Mouse (Mus musculus) heart, adult 2 months (tissue): ENCODE results near the gene Atf1. TPM values are rescaled to one million over a fixed set of nuclear protein-coding genes. Genes with fewer than 3 reads are reported as not detected.
"Not testable (repeated sequence)": the region's sequence is repeated elsewhere in the genome, so short reads cannot be mapped to it uniquely, and the experiment has no call there.

Experiments
- DNase-seq, 2 experiments: peaks; one replicate each; pipeline ENCODE4 v3.0.0; 2021
- H3K27ac ChIP-seq: fragments of 200-600 bp; 2 replicates; pipeline ENCODE4 v1.8.1; 2022
- H3K27me3 ChIP-seq: fragments of 200-500 bp; 2 replicates; pipeline ENCODE4 v1.6.1; 2012; ENCODE audit warnings: mild to moderate bottlenecking, low read length, inconsistent platforms, mixed read lengths; ENCODE audit not compliant: control insufficient read depth, insufficient read depth
- H3K36me3 ChIP-seq: fragments of 200-500 bp; 2 replicates; pipeline ENCODE4 v1.6.1; 2012; ENCODE audit warnings: low read length, inconsistent platforms; ENCODE audit not compliant: control insufficient read depth, insufficient read depth
- H3K4me1 ChIP-seq: fragments of 200-500 bp; 2 replicates; pipeline ENCODE4 v1.6.1; 2011; ENCODE audit warnings: low read length; ENCODE audit not compliant: control insufficient read depth, insufficient read depth
- H3K4me3 ChIP-seq: fragments of 200-600 bp; 2 replicates; pipeline ENCODE4 v1.8.1; 2022
- H3K79me2 ChIP-seq: fragments of 200-500 bp; replicated peaks from 2 replicates; pipeline ENCODE4 v1.6.1; 2012; ENCODE audit warnings: mild to moderate bottlenecking, inconsistent platforms, low read length, moderate library complexity, mixed read lengths; ENCODE audit not compliant: control insufficient read depth, insufficient read depth
- H3K9ac ChIP-seq: fragments of 200-500 bp; 2 replicates; pipeline ENCODE4 v1.6.1; 2012; ENCODE audit warnings: low read depth, mild to moderate bottlenecking, control low read depth, inconsistent platforms, low read length, mixed read lengths
- CTCF ChIP-seq: fragments of 200-600 bp; IDR thresholded peaks from 2 replicates; pipeline ENCODE4 v1.8.1; 2022; ENCODE audit warnings: antibody characterized with exemption, mild to moderate bottlenecking, moderate library complexity
- EP300 ChIP-seq: fragments of 200-500 bp; IDR thresholded peaks from 2 replicates; pipeline ENCODE4 v1.6.1; 2011; ENCODE audit warnings: low read depth, low read length, control low read depth; ENCODE audit not compliant: insufficient read depth
- POLR2A ChIP-seq: fragments of 200-500 bp; IDR thresholded peaks from 2 replicates; pipeline ENCODE4 v1.6.1; 2011; ENCODE audit warnings: mild to moderate bottlenecking, low read depth, low read length, control low read depth; ENCODE audit not compliant: insufficient read depth
- WGBS: fragments of 180-500 bp; shearing (Covaris S2); methylation state at CpG from one replicate; pipeline ENCODE4 v1.1.7; 2018; 5-methylcytosine and 5-hydroxymethylcytosine counted together
- intact Hi-C: fragments of 180-260 bp; cut with DNase I; formaldehyde crosslinking; loops from one replicate; pipeline ENCODE4 v1.15.1; 2025
- polyA plus RNA-seq: library from polyadenylated mRNA; depleted of rRNA; stranded (reverse); fragments of >200 nt; gene quantifications from 2 replicates; pipeline ENCODE4 v1.2.3, GENCODE M21; 2012
- total RNA-seq, 2 experiments: library from RNA; stranded (reverse); gene quantifications; 2 replicates each; pipeline ENCODE4 v1.2.3; 2021

Gene Atf1
- total and polyA plus RNA-seq, 3 experiments = 50.7 to 54.2 (median 53.9) TPM

GRCm38 (mm10) chr15:100263246-100263905, 35.8 kb downstream of the Atf1 start:
- DNase-seq = peak in 1 of 2 experiments; percentile 29
- H3K4me3 ChIP-seq = no peak overlapping the region
- H3K27me3 ChIP-seq = no peaks in the 10 kb centered on the region
- TF ChIP-seq CTCF = peak; percentile 72
- no peak for TF ChIP-seq EP300
- TF ChIP-seq POLR2A = no peak
- H3K4me1 ChIP-seq = no peaks in the 10 kb centered on the region
- no peaks in the 10 kb centered on the region for H3K79me2 ChIP-seq
- no peak overlapping the region for H3K27ac ChIP-seq
- H3K9ac ChIP-seq = no peak overlapping the region
- intact Hi-C loops = loop anchor here (5.0 to 10.0 kb wide), 2 partner anchors 61 to 194 kb away; no protein-coding TSS in a partner anchor
- H3K36me3 ChIP-seq = no peaks in the 10 kb centered on the region
- 32% methylated on average over 4 of the region's 4 CpGs for WGBS

DNA sequence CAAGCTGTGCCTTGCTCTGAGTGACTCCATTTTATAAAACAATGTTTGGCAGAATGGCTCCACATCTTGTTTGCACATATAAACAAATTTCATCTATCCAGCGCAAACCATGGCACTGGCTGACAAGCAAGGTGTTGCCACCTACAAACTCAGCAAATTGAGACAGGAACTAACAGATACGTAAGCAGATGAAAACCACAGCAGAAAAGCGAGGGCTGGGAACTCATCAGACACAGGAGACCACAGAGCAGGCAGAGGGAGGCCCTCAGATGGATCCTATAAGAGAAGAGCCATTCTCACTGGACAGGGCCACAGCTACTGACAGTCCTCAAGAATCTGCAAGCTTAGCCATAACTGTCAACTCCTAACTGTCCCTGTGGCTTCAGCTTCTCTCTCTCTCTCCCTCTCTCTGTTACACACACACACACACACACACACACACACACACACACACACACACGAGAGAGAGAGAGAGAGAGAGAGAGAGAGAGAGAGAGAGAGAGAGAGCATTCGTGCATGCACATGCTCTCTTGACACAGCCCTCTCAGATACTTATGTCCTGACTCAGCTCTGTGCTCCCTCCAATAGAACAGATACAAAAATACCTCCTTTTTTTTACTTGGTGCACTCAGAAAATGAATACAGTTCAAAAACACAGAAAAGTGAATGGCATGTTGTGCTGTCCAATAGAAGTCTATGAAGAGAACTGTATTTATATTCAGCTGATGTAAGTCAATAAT, 38.1 kb downstream of the Atf1 start:
- no peak for DNase-seq
- intact Hi-C loops = loop anchor here (5.0 to 10.0 kb wide), 2 partner anchors 59 to 107 kb away; no protein-coding TSS in a partner anchor
- Histone ChIP-seq H3K27me3 (no peaks in the 10 kb centered on the region), H3K27ac (no peak overlapping the region), H3K36me3 (no peaks in the 10 kb centered on the region), H3K4me3 (no peak overlapping the region), H3K79me2 (no peaks in the 10 kb centered on the region), H3K9ac (no peak overlapping the region), H3K4me1 (no peaks in the 10 kb centered on the region)
- TF ChIP-seq CTCF = no peak
- TF ChIP-seq EP300 = no peak
- TF ChIP-seq POLR2A = no peak
- WGBS = 72% methylated on average over 4 of the region's 5 CpGs

- H3K4me1 ChIP-seq = no peaks in the 10 kb centered on the region
- no peaks in the 10 kb centered on the region for H3K27me3 ChIP-seq
- H3K9ac ChIP-seq = no peak overlapping the region
- H3K27ac ChIP-seq = no peak overlapping the region
- H3K79me2 ChIP-seq = no peaks in the 10 kb centered on the region
- TF ChIP-seq EP300 (no peak), CTCF (no peak), POLR2A (no peak)
- 70% methylated on average over 2 of the region's 2 CpGs for WGBS
- no peaks in the 10 kb centered on the region for H3K36me3 ChIP-seq
- intact Hi-C loops = loop anchor here (5.0 to 10.0 kb wide), 2 partner anchors 56 to 103 kb away; no protein-coding TSS in a partner anchor
- DNase-seq = no peak
- no peak overlapping the region for H3K4me3 ChIP-seq
These were observed 41.3 kb downstream of the Atf1 start for GRCm38 (mm10) chr15:100268916-100269315.

DNA sequence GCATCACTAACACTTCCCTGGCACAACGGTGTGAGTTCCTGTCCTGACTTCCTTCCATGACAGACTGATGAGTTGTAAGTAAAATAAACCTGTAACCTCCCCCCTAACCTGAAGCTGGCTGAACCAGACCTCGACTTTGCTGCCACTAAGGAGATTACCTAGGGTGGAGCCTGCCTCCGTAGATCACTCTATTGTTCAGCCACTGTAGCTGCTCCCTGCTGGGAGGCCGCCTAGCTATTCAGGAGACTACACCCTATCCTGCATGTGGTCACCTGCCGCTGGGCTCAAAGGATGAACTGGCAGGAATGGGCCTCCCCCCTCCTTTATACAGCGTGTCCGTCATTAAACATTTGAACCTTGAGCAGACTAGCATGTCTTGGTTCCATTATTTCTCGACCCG, 42.2 kb downstream of the Atf1 start:
- no peaks in the 10 kb centered on the region for H3K4me1 ChIP-seq
- no peaks in the 10 kb centered on the region for H3K36me3 ChIP-seq
- WGBS = 29% methylated on average over 9 of the region's 9 CpGs
- TF ChIP-seq CTCF (no peak), EP300 (no peak), POLR2A (no peak)
- no peaks in the 10 kb centered on the region for H3K27me3 ChIP-seq
- H3K9ac ChIP-seq = no peak overlapping the region
- H3K79me2 ChIP-seq = no peaks in the 10 kb centered on the region
- intact Hi-C loops = loop anchor here (5.0 to 10.0 kb wide), 2 partner anchors 55 to 103 kb away; no protein-coding TSS in a partner anchor
- no peak overlapping the region for H3K27ac ChIP-seq
- no peak for DNase-seq
- no peak overlapping the region for H3K4me3 ChIP-seq

DNA sequence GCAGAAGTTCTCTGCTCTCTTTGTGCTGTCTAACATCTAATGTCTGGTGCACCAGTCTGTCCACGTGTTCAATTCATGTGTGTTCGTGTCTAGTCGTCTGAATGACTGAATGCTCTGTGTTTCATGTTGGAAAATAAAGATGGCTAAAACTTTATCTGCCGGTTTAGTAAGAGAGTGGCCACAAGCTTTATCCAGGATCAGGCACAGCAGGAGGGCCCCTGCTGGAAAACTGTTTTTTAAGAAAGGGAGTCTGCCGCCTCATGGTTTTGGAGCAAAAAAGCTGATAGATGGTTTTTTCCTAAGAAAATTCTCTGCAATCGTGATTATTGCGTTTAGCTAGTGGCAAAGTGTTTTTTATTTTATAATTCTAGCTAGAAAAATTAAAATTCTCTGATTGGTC, 43.0 kb downstream of the Atf1 start:
- H3K4me3 ChIP-seq, H3K27ac ChIP-seq, intact Hi-C loops, H3K36me3 ChIP-seq, H3K9ac ChIP-seq, DNase-seq, H3K27me3 ChIP-seq, H3K4me1 ChIP-seq, H3K79me2 ChIP-seq: not testable (repeated sequence)
- WGBS = 56% methylated on average over 7 of the region's 7 CpGs

DNA sequence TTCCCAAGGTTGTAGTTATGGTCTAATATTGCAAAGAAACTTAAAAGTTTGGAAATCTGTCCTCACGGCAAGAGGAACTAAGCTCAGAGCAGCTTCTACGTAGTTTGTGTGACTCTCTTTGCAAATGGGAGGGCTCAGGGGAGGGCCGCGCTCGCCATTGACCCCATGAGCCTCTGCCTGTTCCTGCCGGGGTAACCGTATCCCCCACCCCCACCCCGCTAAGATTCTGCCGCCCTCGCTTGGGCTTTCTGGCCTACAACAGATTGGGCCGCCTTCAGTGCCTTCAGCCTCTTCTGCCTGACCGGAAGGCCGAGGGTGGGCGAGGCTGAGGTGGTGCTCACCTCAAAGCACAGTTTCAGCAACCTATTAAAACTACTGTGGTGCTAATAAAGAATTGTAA, 43.8 kb downstream of the Atf1 start:
- DNase-seq = no peak
- Histone ChIP-seq H3K79me2 (no peaks in the 10 kb centered on the region), H3K4me1 (no peaks in the 10 kb centered on the region), H3K4me3 (no peak overlapping the region), H3K27ac (no peak overlapping the region), H3K9ac (no peak overlapping the region), H3K27me3 (no peaks in the 10 kb centered on the region), H3K36me3 (no peaks in the 10 kb centered on the region)
- intact Hi-C loops = no loop called here
- 79% methylated on average over 14 of the region's 14 CpGs for WGBS
- no peak for TF ChIP-seq POLR2A

GRCm38 (mm10) chr15:100273791-100274308, 46.2 kb downstream of the Atf1 start:
- H3K9ac ChIP-seq, H3K4me1 ChIP-seq, H3K36me3 ChIP-seq, H3K4me3 ChIP-seq, DNase-seq, H3K27ac ChIP-seq, H3K27me3 ChIP-seq, intact Hi-C loops, H3K79me2 ChIP-seq: not testable (repeated sequence)
- 89% methylated on average over 4 of the region's 4 CpGs for WGBS
